Mouse (Mus musculus) hindbrain, postnatal 0 days (tissue): ENCODE results near the gene Pde4d. TPM values are rescaled to one million over a fixed set of nuclear protein-coding genes. Genes with fewer than 3 reads are reported as not detected.
"Not testable (repeated sequence)": the region's sequence is repeated elsewhere in the genome, so short reads cannot be mapped to it uniquely, and the experiment has no call there.

Experiments used
- ATAC-seq: fragments of 200-750 bp; cut with Nextera tagmentation; 2 replicates; pipeline ENCODE4 v1.8.0; 2017; ENCODE audit warnings: mild to moderate bottlenecking, moderate TSS enrichment, moderate library complexity
- DNase-seq: peaks from one replicate; pipeline ENCODE4 v3.0.0-alpha.2; 2015; ENCODE audit warnings: low spot score
- H3K27ac ChIP-seq: fragments of 300-500 bp; sonication (generic); 2 replicates; pipeline ENCODE4 v1.5.1; 2014; ENCODE audit warnings: mild to moderate bottlenecking
- H3K27me3 ChIP-seq: fragments of 300-500 bp; sonication (generic); 2 replicates; pipeline ENCODE4 v1.6.1; 2014; ENCODE audit warnings: low read length, mixed read lengths; ENCODE audit not compliant: insufficient read depth
- H3K36me3 ChIP-seq: fragments of 300-500 bp; sonication (generic); 2 replicates; pipeline ENCODE4 v1.6.1; 2014; ENCODE audit warnings: low read length, mixed read lengths; ENCODE audit not compliant: insufficient read depth
- H3K4me1 ChIP-seq: fragments of 300-500 bp; sonication (generic); 2 replicates; pipeline ENCODE4 v1.6.1; 2014; ENCODE audit warnings: antibody characterized with exemption, low read length, mixed read lengths; ENCODE audit not compliant: insufficient read depth
- H3K4me2 ChIP-seq: fragments of 300-500 bp; sonication (generic); 2 replicates; pipeline ENCODE4 v1.6.1; 2014; ENCODE audit warnings: low read depth, mild to moderate bottlenecking, low read length, moderate library complexity, mixed read lengths
- H3K4me3 ChIP-seq: fragments of 300-500 bp; sonication (generic); 2 replicates; pipeline ENCODE4 v1.5.1; 2014; ENCODE audit warnings: low read length
- H3K9ac ChIP-seq: fragments of 300-500 bp; sonication (generic); replicated peaks from 2 replicates; pipeline ENCODE4 v1.6.1; 2014; ENCODE audit warnings: mild to moderate bottlenecking, low read length, moderate library complexity, mixed read lengths
- H3K9me3 ChIP-seq: fragments of 300-500 bp; sonication (generic); 2 replicates; pipeline ENCODE4 v1.6.1; 2016; ENCODE audit warnings: low read length, mixed read lengths
- CTCF ChIP-seq: IDR thresholded peaks from 2 replicates; pipeline ENCODE4 v1.5.1; 2016; ENCODE audit warnings: antibody characterized with exemption, control low read depth, low read depth
- WGBS: fragments of 180-500 bp; shearing (Covaris S2); extraction: QIAGEN DNeasy Blood & Tissue Kit; methylation state at CpG from one replicate; pipeline ENCODE4 v1.1.7; 2014; 5-methylcytosine and 5-hydroxymethylcytosine counted together
- polyA plus RNA-seq: library from polyadenylated mRNA; unstranded; fragments of >200 nt; fragmentation: Nextera tagmentation; extraction: Ambion mirVana; gene quantifications from 2 replicates; pipeline ENCODE4 v1.2.1, GENCODE M21; 2015
- total RNA-seq: library from RNA; depleted of rRNA; stranded (reverse); fragments of >200 nt; gene quantifications from 2 replicates; pipeline ENCODE4 v1.2.3, GENCODE M21; 2014

Pde4d gene
- total and polyA plus RNA-seq, 2 experiments from 2014 or later = 19.3 to 77.1 TPM

DNA sequence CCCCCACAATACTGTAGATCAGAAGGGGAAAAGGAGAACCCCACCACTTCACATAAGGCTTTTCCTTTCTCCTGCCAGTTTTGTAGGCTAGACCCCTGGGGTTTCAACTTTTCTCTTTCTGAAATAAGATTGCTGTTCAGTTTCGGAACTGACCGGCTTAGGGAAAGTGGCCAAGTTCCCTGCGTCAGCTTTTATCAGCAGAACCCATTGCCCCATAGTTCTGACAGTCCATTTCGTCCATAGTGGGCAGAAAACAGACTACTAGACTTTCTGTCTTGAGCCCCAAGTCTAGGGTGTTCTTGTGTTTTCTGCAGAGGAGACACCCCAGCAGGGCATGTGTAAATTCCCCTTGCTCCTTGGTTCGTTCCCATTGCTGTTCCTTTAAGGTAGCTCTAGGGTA is 1452.1 kb downstream of the Pde4d start:
- no peak overlapping the region for H3K9ac ChIP-seq
- peak overlapping the region; percentile 96 for H3K4me2 ChIP-seq
- no peaks in the 10 kb centered on the region for H3K9me3 ChIP-seq
- ATAC-seq (no peak), DNase-seq (no peak)
- peaks cover 8% of the 10 kb centered on the region; the same call in 1 of the 2 replicates for H3K4me1 ChIP-seq
- 42% methylated on average over 5 of the region's 5 CpGs for WGBS
- H3K36me3 ChIP-seq = no peaks in the 10 kb centered on the region
- H3K27me3 ChIP-seq = no peaks in the 10 kb centered on the region
- H3K27ac ChIP-seq = peak overlapping the region; percentile 65; the same call in 1 of the 2 replicates
- TF ChIP-seq CTCF = no peak
- peak overlapping the region; percentile 82 for H3K4me3 ChIP-seq

- peak overlapping the region; percentile 82 for H3K4me3 ChIP-seq
- H3K9me3 ChIP-seq, H3K4me1 ChIP-seq, H3K36me3 ChIP-seq, H3K27me3 ChIP-seq: not testable (repeated sequence)
- peak overlapping the region; percentile 96 for H3K4me2 ChIP-seq
- WGBS = 0% methylated on average over 27 of the region's 28 CpGs
- peak overlapping the region; percentile 65 for H3K27ac ChIP-seq
- peak; percentile 74 for DNase-seq
- ATAC-seq = peak; percentile 84
- H3K9ac ChIP-seq = peak overlapping the region; percentile 72
These were observed 1452.7 kb downstream of the Pde4d start for GRCm38 (mm10) chr13:109902460-109902854.

GRCm38 (mm10) chr13:109902855-109903763 is 1453.4 kb downstream of the Pde4d start:
- peak overlapping the region; percentile 96 for H3K4me2 ChIP-seq
- H3K27me3 ChIP-seq = no peaks in the 10 kb centered on the region
- H3K9me3 ChIP-seq = no peaks in the 10 kb centered on the region
- under 1% methylated on average over 63 of the region's 91 CpGs for WGBS
- peaks cover 8% of the 10 kb centered on the region; the same call in 1 of the 2 replicates for H3K4me1 ChIP-seq
- peak; percentile 57 for TF ChIP-seq CTCF
- DNase-seq = peak; percentile 84
- H3K9ac ChIP-seq = peak overlapping the region; percentile 72
- peak; percentile 85 for ATAC-seq
- peak overlapping the region; percentile 65; the same call in 1 of the 2 replicates for H3K27ac ChIP-seq
- H3K36me3 ChIP-seq = no peaks in the 10 kb centered on the region
- H3K4me3 ChIP-seq = peak overlapping the region; percentile 82

- H3K9me3 ChIP-seq = no peaks in the 10 kb centered on the region
- no peak for TF ChIP-seq CTCF
- peak overlapping the region; percentile 96 for H3K4me2 ChIP-seq
- peak overlapping the region; percentile 82 for H3K4me3 ChIP-seq
- H3K36me3 ChIP-seq = no peaks in the 10 kb centered on the region
- WGBS = 42% methylated on average over 14 of the region's 14 CpGs
- ATAC-seq (peak; percentile 1; the same call in 1 of the 2 replicates), DNase-seq (no peak)
- H3K4me1 ChIP-seq = peaks cover 8% of the 10 kb centered on the region; the same call in 1 of the 2 replicates
- H3K9ac ChIP-seq = peak overlapping the region; percentile 72
- no peak overlapping the region for H3K27ac ChIP-seq
- H3K27me3 ChIP-seq = no peaks in the 10 kb centered on the region
These were observed 1454.2 kb downstream of the Pde4d start for GRCm38 (mm10) chr13:109903764-109904510.

DNA sequence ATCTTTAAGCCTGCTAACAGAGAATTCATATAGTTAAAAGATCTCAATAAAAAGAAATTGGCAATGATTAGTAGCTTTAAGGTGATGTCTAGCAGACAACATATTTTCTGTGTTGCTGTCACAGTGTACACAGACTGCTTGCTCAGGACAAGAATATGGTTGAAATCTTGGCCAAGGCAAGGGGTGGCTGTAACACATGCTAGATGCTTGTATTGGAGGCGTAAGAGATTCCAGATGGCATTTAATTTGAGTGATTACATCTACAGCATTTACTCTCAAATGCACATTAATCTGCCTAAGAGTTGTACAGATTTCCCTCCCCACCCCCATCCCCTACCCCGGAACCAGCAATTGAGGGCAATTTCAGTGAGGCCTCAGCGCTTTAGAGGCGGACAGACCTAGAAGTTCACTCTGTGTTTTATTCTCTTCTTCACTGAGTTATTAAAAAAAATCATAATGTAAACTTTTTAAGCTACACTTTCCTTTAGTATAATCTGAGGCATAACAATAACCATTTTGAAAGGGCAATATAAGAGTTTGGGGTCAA is 1456.7 kb downstream of the Pde4d start:
- H3K36me3 ChIP-seq = no peaks in the 10 kb centered on the region
- H3K9me3 ChIP-seq = no peaks in the 10 kb centered on the region
- DNase-seq (no peak), ATAC-seq (no peak)
- H3K27me3 ChIP-seq = no peaks in the 10 kb centered on the region
- WGBS = 85% methylated on average over 4 of the region's 4 CpGs
- H3K9ac ChIP-seq = no peak overlapping the region
- no peak overlapping the region for H3K27ac ChIP-seq
- no peak for TF ChIP-seq CTCF
- peaks cover 5% of the 10 kb centered on the region; the same call in 1 of the 2 replicates for H3K4me1 ChIP-seq
- H3K4me2 ChIP-seq = no peak overlapping the region
- no peak overlapping the region for H3K4me3 ChIP-seq

- Histone ChIP-seq H3K4me2 (no peak overlapping the region), H3K4me3 (no peak overlapping the region), H3K9me3 (no peaks in the 10 kb centered on the region), H3K27ac (no peak overlapping the region), H3K4me1 (peaks cover 5% of the 10 kb centered on the region; the same call in 1 of the 2 replicates), H3K36me3 (no peaks in the 10 kb centered on the region), H3K9ac (no peak overlapping the region), H3K27me3 (no peaks in the 10 kb centered on the region)
- ATAC-seq (no peak), DNase-seq (peak; percentile 80)
- WGBS = 31% methylated on average over 9 of the region's 9 CpGs
- TF ChIP-seq CTCF = peak; percentile 79
These were observed 1457.9 kb downstream of the Pde4d start for GRCm38 (mm10) chr13:109907634-109908033.
